Mouse (Mus musculus) stomach, embryonic 14.5 days (tissue): Measurements from ENCODE around the gene Skint5. TPM values are rescaled to one million over a fixed set of nuclear protein-coding genes. Genes with fewer than 3 reads are reported as not detected.
"Not testable (repeated sequence)": the region's sequence is repeated elsewhere in the genome, so short reads cannot be mapped to it uniquely, and the experiment has no call there.

Experiments used
- ATAC-seq: fragments of 200-750 bp; cut with Nextera tagmentation; 2 replicates; pipeline ENCODE4 v1.8.0; 2017; ENCODE audit warnings: low read depth, moderate TSS enrichment; ENCODE audit not compliant: insufficient number of reproducible peaks, insufficient read depth, low FRiP score
- H3K27ac ChIP-seq: fragments of 300-500 bp; sonication (generic); 2 replicates; pipeline ENCODE4 v1.5.1; 2014; ENCODE audit warnings: mild to moderate bottlenecking, low read length, moderate library complexity, mixed read lengths
- H3K27me3 ChIP-seq: fragments of 300-500 bp; sonication (generic); 2 replicates; pipeline ENCODE4 v1.6.1; 2014; ENCODE audit warnings: low read length, control low read depth, mixed read lengths; ENCODE audit not compliant: control insufficient read depth, insufficient read depth
- H3K36me3 ChIP-seq: fragments of 300-500 bp; sonication (generic); 2 replicates; pipeline ENCODE4 v1.6.1; 2014; ENCODE audit warnings: mild to moderate bottlenecking, control low read depth, low read length, moderate library complexity, mixed read lengths; ENCODE audit not compliant: control insufficient read depth, insufficient read depth
- H3K4me1 ChIP-seq: fragments of 300-500 bp; sonication (generic); 2 replicates; pipeline ENCODE4 v1.6.1; 2014; ENCODE audit warnings: low read length, control low read depth, mixed read lengths; ENCODE audit not compliant: control insufficient read depth, insufficient read depth
- H3K4me2 ChIP-seq: fragments of 300-500 bp; sonication (generic); replicated peaks from 2 replicates; pipeline ENCODE4 v1.6.1; 2014; ENCODE audit warnings: low read depth, low read length, control low read depth
- H3K4me3 ChIP-seq: fragments of 300-500 bp; sonication (generic); 2 replicates; pipeline ENCODE4 v1.5.1; 2014; ENCODE audit warnings: low read depth, low read length, control low read depth
- H3K9ac ChIP-seq: fragments of 300-500 bp; sonication (generic); replicated peaks from 2 replicates; pipeline ENCODE4 v1.6.1; 2014; ENCODE audit warnings: low read depth, mild to moderate bottlenecking, control low read depth, low read length, moderate library complexity, mixed read lengths
- H3K9me3 ChIP-seq: fragments of 300-500 bp; sonication (generic); 2 replicates; pipeline ENCODE4 v1.6.1; 2016; ENCODE audit warnings: low read depth, low read length, control low read depth; ENCODE audit not compliant: control insufficient read depth
- WGBS: fragments of 180-500 bp; shearing (Covaris S2); extraction: QIAGEN DNeasy Blood & Tissue Kit; methylation state at CpG from one replicate; pipeline ENCODE4 v1.1.7; 2014; 5-methylcytosine and 5-hydroxymethylcytosine counted together
- polyA plus RNA-seq: library from polyadenylated mRNA; unstranded; fragments of >200 nt; fragmentation: Nextera tagmentation; extraction: Ambion mirVana; gene quantifications from 2 replicates; pipeline ENCODE4 v1.2.1, GENCODE M21; 2014

Gene Skint5
- not detected in 2 replicates for polyA plus RNA-seq

DNA sequence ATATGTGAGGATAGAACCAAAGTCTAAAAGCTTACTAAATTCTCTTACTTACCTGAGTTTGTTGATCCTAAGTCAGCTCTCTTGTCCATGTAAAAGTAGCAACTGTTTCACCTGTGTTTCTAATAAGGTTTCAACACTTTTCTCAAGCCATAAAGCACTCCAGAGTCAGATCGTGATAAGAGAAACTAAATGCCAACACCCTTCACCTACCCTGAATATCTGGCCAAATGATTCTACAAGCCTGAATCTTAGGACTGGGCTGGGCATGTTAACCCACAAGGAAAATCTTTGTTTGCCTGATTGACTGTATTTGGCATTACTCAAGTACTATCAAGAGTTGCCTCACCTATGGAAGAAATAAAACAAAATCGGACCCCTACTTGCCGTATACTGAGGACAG is at the start of gene Skint5:
Skint5 (minus strand) TSS at position 101 of the 400 bp plus-strand sequence.
- Histone ChIP-seq H3K4me3 (no peak within 1 kb of the TSS), H3K27ac (no peak within 1 kb of the TSS), H3K4me1 (no peaks in the 10 kb centered on the region), H3K9me3 (no peaks in the 10 kb centered on the region), H3K9ac (no peak within 1 kb of the TSS), H3K27me3 (no peaks in the 10 kb centered on the region), H3K36me3 (no peaks in the 10 kb centered on the region), H3K4me2 (no peak within 1 kb of the TSS)
- 84% methylated on average over 3 of the region's 3 CpGs for WGBS
- no peak for ATAC-seq

DNA sequence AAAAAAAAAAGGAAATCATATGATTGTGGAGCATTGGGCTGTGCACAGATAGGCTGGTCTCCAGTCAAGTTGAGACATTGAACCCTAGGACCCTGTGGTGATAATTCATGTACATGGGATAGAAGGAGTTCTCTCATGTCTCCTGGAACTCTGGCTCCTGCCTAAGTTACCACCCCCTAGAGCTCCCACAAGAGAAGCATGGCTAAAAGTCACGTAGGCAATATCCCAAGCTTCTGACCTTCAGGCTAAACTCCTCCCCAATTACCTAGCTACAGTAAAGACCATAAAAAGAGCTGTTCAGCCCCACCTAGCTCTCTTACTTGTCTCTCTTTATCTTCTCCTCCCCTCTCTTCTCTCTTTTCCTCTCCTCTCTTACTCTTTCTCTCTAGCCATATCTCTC is 42.0 kb downstream of the Skint5 start:
- no peak for ATAC-seq
- H3K4me2 ChIP-seq: no peak overlapping the region
- 48% methylated on average over 1 of the region's 1 CpGs for WGBS
- H3K36me3 ChIP-seq: no peaks in the 10 kb centered on the region
- no peaks in the 10 kb centered on the region for H3K4me1 ChIP-seq
- no peaks in the 10 kb centered on the region for H3K27me3 ChIP-seq
- H3K9me3 ChIP-seq: peaks cover 3% of the 10 kb centered on the region; the same call in 1 of the 2 replicates
- H3K4me3 ChIP-seq: no peak overlapping the region
- H3K27ac ChIP-seq: no peak overlapping the region
- H3K9ac ChIP-seq: no peak overlapping the region

DNA sequence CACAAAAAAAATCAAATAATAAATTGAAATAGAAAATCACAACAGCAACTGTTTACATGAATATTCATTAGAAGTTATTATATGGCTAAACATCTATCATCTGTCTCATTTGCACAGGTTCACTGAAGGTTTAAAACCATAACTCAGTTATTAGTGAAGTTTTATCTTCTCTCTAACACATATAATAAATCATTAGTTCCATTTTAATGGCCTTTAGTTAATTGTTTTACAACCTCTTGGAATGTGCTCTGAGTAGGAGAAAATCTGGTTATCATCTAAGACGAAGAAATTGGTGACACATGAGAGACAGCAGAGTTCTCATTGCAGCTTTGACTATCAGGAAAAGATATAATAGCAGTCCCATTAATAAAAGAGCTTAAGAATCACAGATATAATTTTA is 235.1 kb downstream of the Skint5 start:
- no peak overlapping the region for H3K4me2 ChIP-seq
- H3K4me3 ChIP-seq: no peak overlapping the region
- ATAC-seq: no peak
- no peak overlapping the region for H3K9ac ChIP-seq
- no peaks in the 10 kb centered on the region for H3K4me1 ChIP-seq
- no peaks in the 10 kb centered on the region for H3K27me3 ChIP-seq
- no peaks in the 10 kb centered on the region for H3K36me3 ChIP-seq
- WGBS: 40% methylated on average over 1 of the region's 1 CpGs
- H3K27ac ChIP-seq: no peak overlapping the region
- no peaks in the 10 kb centered on the region for H3K9me3 ChIP-seq

DNA sequence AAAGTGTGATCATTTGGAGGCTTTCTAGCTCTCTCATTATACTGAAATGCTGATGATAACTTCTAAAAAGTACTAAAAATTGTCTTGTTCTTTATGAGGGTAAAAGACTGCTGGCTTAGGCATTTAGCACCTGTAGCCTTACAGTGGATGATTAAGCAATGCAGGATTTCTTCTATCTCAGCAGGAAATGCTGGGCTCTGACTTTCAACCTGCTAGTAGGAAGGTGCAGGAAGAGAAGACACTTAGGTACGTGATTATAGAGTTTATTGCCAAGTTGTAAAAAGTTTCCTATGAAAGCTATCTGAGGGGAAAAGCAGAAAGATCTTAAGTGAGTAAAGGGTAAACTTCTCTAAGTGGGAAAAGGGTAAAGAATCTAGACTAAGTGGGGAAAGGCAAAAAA is 235.6 kb downstream of the Skint5 start:
- ATAC-seq: no peak
- 67% methylated on average over 1 of the region's 1 CpGs for WGBS
- no peaks in the 10 kb centered on the region for H3K36me3 ChIP-seq
- no peak overlapping the region for H3K4me3 ChIP-seq
- H3K4me2 ChIP-seq: no peak overlapping the region
- H3K4me1 ChIP-seq: no peaks in the 10 kb centered on the region
- no peak overlapping the region for H3K27ac ChIP-seq
- no peaks in the 10 kb centered on the region for H3K9me3 ChIP-seq
- no peaks in the 10 kb centered on the region for H3K27me3 ChIP-seq
- no peak overlapping the region for H3K9ac ChIP-seq

DNA sequence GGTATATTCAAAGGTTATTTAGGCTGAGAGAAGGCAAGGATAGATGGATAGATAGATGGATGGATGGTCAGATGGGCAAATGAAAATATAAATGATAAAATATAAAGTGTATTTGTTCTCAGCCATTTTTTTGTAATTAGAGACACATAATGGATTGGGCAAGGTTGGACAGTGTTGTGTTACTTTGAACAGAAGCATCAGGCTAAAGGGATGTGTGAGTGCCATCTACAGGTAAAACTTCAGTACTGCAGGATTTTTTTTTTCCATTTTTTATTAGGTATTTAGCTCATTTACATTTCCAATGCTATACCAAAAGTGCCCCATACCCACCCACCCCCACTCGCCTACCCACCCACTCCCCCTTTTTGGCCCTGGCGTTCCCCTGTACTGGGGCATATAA is 551.1 kb downstream of the Skint5 start:
- H3K9ac ChIP-seq, H3K4me1 ChIP-seq, H3K27ac ChIP-seq, H3K4me2 ChIP-seq, ATAC-seq, H3K27me3 ChIP-seq, H3K4me3 ChIP-seq, H3K36me3 ChIP-seq, H3K9me3 ChIP-seq: not testable (repeated sequence)
- WGBS: 73% methylated on average over 2 of the region's 2 CpGs

Other genes starting within 250 kb of the Skint5 start
- gene Skint11, start 163.9 kb upstream of the Skint5 start, polyA plus RNA-seq: not detected in 2 replicates